Comparison of ENCODE assay signal across 9 mouse cellular contexts in genomic region chr10:127090560-127091411, GRCm38 (mm10). TPM values are rescaled to one million over a fixed set of nuclear protein-coding genes. Genes with fewer than 3 reads are reported as not detected.
DNase-seq lines count a peak whose midpoint lies in the region; ATAC-seq and TF ChIP-seq lines count a peak whose summit lies in the region.
"Had no signal": no experiment of that assay in that cellular context is flagged by ENCODE, and none has a peak within 500 bp of the region (broad histone marks: within the 10 kb centered on the region; RNA-seq: fewer than 3 reads in every experiment).

No protein-coding gene starts in this region.

- H3K27me3 ChIP-seq in hindbrain, embryonic 12.5 days = peaks cover 70% of the 10 kb centered on the region
- peaks cover 81% of the 10 kb centered on the region for H3K27me3 ChIP-seq in limb, embryonic 13.5 days
- H3K27me3 ChIP-seq in myocyte (ENCODE audit: control insufficient read depth, insufficient read depth, insufficient read length) = no peaks in the 10 kb centered on the region
- H3K27me3 ChIP-seq: megakaryocyte, embryonic 14.5 days had no signal

- H3K9ac ChIP-seq in hindbrain, embryonic 12.5 days = 0 out of 2 replicates have a peak overlapping the region, but pooled peaks have one; percentile 33
- 0 out of 2 replicates have a peak overlapping the region, but pooled peaks have one; percentile 13 for H3K9ac ChIP-seq in limb, embryonic 13.5 days

- ATAC-seq in hindbrain, embryonic 12.5 days (ENCODE audit: low FRiP score) = 0 out of 2 replicates have a peak, but pooled peaks have one; percentile 8
- peak; percentile 21; the same call in 1 of the 2 replicates for ATAC-seq in limb, embryonic 13.5 days (ENCODE audit: low FRiP score, low read depth)

- H3K4me3 ChIP-seq in hindbrain, embryonic 12.5 days = peak overlapping the region; percentile 18
- peak overlapping the region; percentile 28 for H3K4me3 ChIP-seq in limb, embryonic 13.5 days
- H3K4me3 ChIP-seq in myocyte = no peak overlapping the region
- H3K4me3 ChIP-seq: megakaryocyte, embryonic 14.5 days had no signal

- no peak overlapping the region for H3K27ac ChIP-seq in hindbrain, embryonic 12.5 days
- no peak overlapping the region for H3K27ac ChIP-seq in limb, embryonic 13.5 days

- WGBS in hindbrain, embryonic 12.5 days = 7% methylated on average over 57 of the region's 57 CpGs
- 6% methylated on average over 57 of the region's 57 CpGs for WGBS in limb, embryonic 13.5 days

- no peaks in the 10 kb centered on the region for H3K9me3 ChIP-seq in hindbrain, embryonic 12.5 days (replicated peaks)
- H3K9me3 ChIP-seq in limb, embryonic 13.5 days = no peaks in the 10 kb centered on the region

- H3K4me1 ChIP-seq in hindbrain, embryonic 12.5 days = peaks cover 22% of the 10 kb centered on the region
- peaks cover 26% of the 10 kb centered on the region for H3K4me1 ChIP-seq in limb, embryonic 13.5 days

- H3K4me2 ChIP-seq in hindbrain, embryonic 12.5 days (replicated peaks) = peak overlapping the region; percentile 44
- H3K4me2 ChIP-seq in limb, embryonic 13.5 days (replicated peaks) = peak overlapping the region; percentile 53
- H3K4me2 ChIP-seq in myocyte (ENCODE audit: low read depth) = peak overlapping the region; percentile 98

- H3K36me3 ChIP-seq in hindbrain, embryonic 12.5 days = peaks cover 21% of the 10 kb centered on the region
- peaks cover 8% of the 10 kb centered on the region for H3K36me3 ChIP-seq in limb, embryonic 13.5 days
- H3K36me3 ChIP-seq in myocyte (ENCODE audit: control insufficient read depth, insufficient read depth) = no peaks in the 10 kb centered on the region

- no peak for TF ChIP-seq POLR2A in myocyte (IDR thresholded peaks at IDR 0.05; ENCODE audit: insufficient read length, low read depth)

- no peaks in the 10 kb centered on the region for H3K79me2 ChIP-seq in myocyte (ENCODE audit: control insufficient read depth, insufficient read depth)

- peak; percentile 50 to 83 for DNase-seq in adrenal gland, adult (ENCODE audit: inconsistent age in 2 of 2, low spot score in 1 of 2)
- no peak for DNase-seq in adrenal gland, postnatal 4 days (ENCODE audit: low spot score in 2 of 2)
- DNase-seq in urinary bladder, postnatal 14 days (ENCODE audit: low spot score) = peak; percentile 62
- no peak for DNase-seq in urinary bladder, adult 2 months (ENCODE audit: low spot score)
- no peak for DNase-seq in layer of hippocampus, adult 18-20 months (ENCODE audit: low spot score in 2 of 2)

- H3ac ChIP-seq in myocyte (ENCODE audit: control insufficient read depth, insufficient read length) = no peak overlapping the region

TF ChIP-seq in myocyte, 11 proteins besides CTCF, POLR2A, EP300 and RAD21:
- TF ChIP-seq MYOD1 (IDR thresholded peaks at IDR 0.05; ENCODE audit: control insufficient read depth in 1 of 3, insufficient read length in 2 of 3, low read depth in 2 of 3) = peak in 2 of 3 experiments; percentile 69 to 77
- TF ChIP-seq MYOG (IDR thresholded peaks at IDR 0.05; ENCODE audit: control insufficient read depth in 1 of 3, insufficient read depth in 1 of 3, insufficient read length in 2 of 3, low read depth in 2 of 3) = peak; percentile 0 to 75 (median 7)
- no peak for TF ChIP-seq SRF (IDR thresholded peaks at IDR 0.05; ENCODE audit: control insufficient read depth, insufficient read length, low read depth)
- peak; percentile 99 for TF ChIP-seq REST (IDR thresholded peaks at IDR 0.05; ENCODE audit: insufficient read depth, insufficient read length)
TF ChIP-seq in myocyte: peak in this region for 3.

RNA-seq across cellular contexts. Expression of gene Agap2, which starts 15.7 kb away (rescaled TPM):
- total RNA-seq in adrenal gland, postnatal 4 days (2021) = 1 to 10 TPM; 3.6 to 4.1 TPM
- 2.5 and 5.4 TPM in 2 replicates for polyA plus RNA-seq in urinary bladder, adult 2 months (2012; rRNA removed)
- polyA plus RNA-seq in hindbrain, embryonic 12.5 days (2016; fragmentation: Nextera tagmentation; extraction: Ambion mirVana) = 1.7 and 2.0 TPM in 2 replicates
- polyA plus RNA-seq in limb, embryonic 13.5 days (2015; fragmentation: Nextera tagmentation; extraction: Ambion mirVana) = 0.29 and 0.43 TPM in 2 replicates
- 1.2 TPM for polyA plus RNA-seq in myocyte (2012; fragmentation: generic; extraction: Trizol)
- 100 to 1,000 TPM; 807 to 841 TPM for total RNA-seq in layer of hippocampus, adult 18-20 months (2021)

RNA-seq across cellular contexts. Expression of gene Tspan31, which starts 20.7 kb away (rescaled TPM):
- 10 to 100 TPM; 87.6 to 96.4 TPM for total RNA-seq in adrenal gland, postnatal 4 days (2021)
- 79.5 and 81.4 TPM in 2 replicates for polyA plus RNA-seq in urinary bladder, adult 2 months (2012; rRNA removed)
- 141 and 148 TPM in 2 replicates for polyA plus RNA-seq in hindbrain, embryonic 12.5 days (2016; fragmentation: Nextera tagmentation; extraction: Ambion mirVana)
- 174 and 188 TPM in 2 replicates for polyA plus RNA-seq in limb, embryonic 13.5 days (2015; fragmentation: Nextera tagmentation; extraction: Ambion mirVana)
- 139 TPM for polyA plus RNA-seq in myocyte (2012; fragmentation: generic; extraction: Trizol)
- total RNA-seq in layer of hippocampus, adult 18-20 months (2021) = 10 to 100 TPM; 60.3 to 60.7 TPM

RNA-seq across cellular contexts. Expression of gene Cdk4, which starts 27.5 kb away (rescaled TPM):
- 100 to 1,000 TPM; 444 to 449 TPM for total RNA-seq in adrenal gland, postnatal 4 days (2021)
- polyA plus RNA-seq in urinary bladder, adult 2 months (2012; rRNA removed) = 252 and 268 TPM in 2 replicates
- 1,725 and 1,814 TPM in 2 replicates for polyA plus RNA-seq in hindbrain, embryonic 12.5 days (2016; fragmentation: Nextera tagmentation; extraction: Ambion mirVana)
- 2,027 and 2,061 TPM in 2 replicates for polyA plus RNA-seq in limb, embryonic 13.5 days (2015; fragmentation: Nextera tagmentation; extraction: Ambion mirVana)
- polyA plus RNA-seq in myocyte (2012; fragmentation: generic; extraction: Trizol) = 276 TPM
- total RNA-seq in layer of hippocampus, adult 18-20 months (2021) = 10 to 100 TPM; 83.9 to 91.1 TPM

RNA-seq across cellular contexts. Expression of gene Os9, which starts 30.1 kb away (rescaled TPM):
- total RNA-seq in adrenal gland, postnatal 4 days (2021) = 100 to 1,000 TPM; 109 to 112 TPM
- 53.9 and 72.8 TPM in 2 replicates for polyA plus RNA-seq in urinary bladder, adult 2 months (2012; rRNA removed)
- 118 TPM in 2 replicates for polyA plus RNA-seq in hindbrain, embryonic 12.5 days (2016; fragmentation: Nextera tagmentation; extraction: Ambion mirVana)
- polyA plus RNA-seq in limb, embryonic 13.5 days (2015; fragmentation: Nextera tagmentation; extraction: Ambion mirVana) = 80.8 and 84.9 TPM in 2 replicates
- 67.2 TPM for polyA plus RNA-seq in myocyte (2012; fragmentation: generic; extraction: Trizol)
- 100 to 1,000 TPM; 105 to 107 TPM for total RNA-seq in layer of hippocampus, adult 18-20 months (2021)

RNA-seq across cellular contexts. Expression of gene March9, which starts 30.8 kb away (rescaled TPM):
- 10 to 100 TPM; 11.3 to 12.1 TPM for total RNA-seq in adrenal gland, postnatal 4 days (2021)
- 3.5 and 4.9 TPM in 2 replicates for polyA plus RNA-seq in urinary bladder, adult 2 months (2012; rRNA removed)
- 5.4 and 6.1 TPM in 2 replicates for polyA plus RNA-seq in hindbrain, embryonic 12.5 days (2016; fragmentation: Nextera tagmentation; extraction: Ambion mirVana)
- 1.5 and 1.8 TPM in 2 replicates for polyA plus RNA-seq in limb, embryonic 13.5 days (2015; fragmentation: Nextera tagmentation; extraction: Ambion mirVana)
- polyA plus RNA-seq in myocyte (2012; fragmentation: generic; extraction: Trizol) = 6.1 TPM
- 10 to 100 TPM; 20.5 to 21.9 TPM for total RNA-seq in layer of hippocampus, adult 18-20 months (2021)

Comparison
In these comparisons a context has a peak if more than half of its experiments do, and no peak if none do; other contexts are left out.
1. DNase-seq: peak in adrenal gland, adult (2 of 2) and urinary bladder, postnatal 14 days (single experiment); none in adrenal gland, postnatal 4 days (0 of 2), urinary bladder, adult 2 months (single experiment) and layer of hippocampus, adult 18-20 months (0 of 2).
2. H3K4me2 ChIP-seq: peak in every context shown above with its lines; median percentile 98 in myocyte; 53 in limb, embryonic 13.5 days; 44 in hindbrain, embryonic 12.5 days.